Mouse (Mus musculus): ENCODE data around the gene Tefm.
"Not testable (repeated sequence)": the region's sequence is repeated elsewhere in the genome, so short reads cannot be mapped to it uniquely, and the experiment has no call there.

Tefm gene

GRCm38 (mm10) chr11:80156841-80157240, 14.9 kb upstream of the Tefm start:
- DNase-seq (ENCODE audit: low read depth), result no peak

- DNase-seq (ENCODE audit: low read depth), result no peak
Observed at GRCm38 (mm10) chr11:80155961-80156360, 14.0 kb upstream of the Tefm start.

DNA sequence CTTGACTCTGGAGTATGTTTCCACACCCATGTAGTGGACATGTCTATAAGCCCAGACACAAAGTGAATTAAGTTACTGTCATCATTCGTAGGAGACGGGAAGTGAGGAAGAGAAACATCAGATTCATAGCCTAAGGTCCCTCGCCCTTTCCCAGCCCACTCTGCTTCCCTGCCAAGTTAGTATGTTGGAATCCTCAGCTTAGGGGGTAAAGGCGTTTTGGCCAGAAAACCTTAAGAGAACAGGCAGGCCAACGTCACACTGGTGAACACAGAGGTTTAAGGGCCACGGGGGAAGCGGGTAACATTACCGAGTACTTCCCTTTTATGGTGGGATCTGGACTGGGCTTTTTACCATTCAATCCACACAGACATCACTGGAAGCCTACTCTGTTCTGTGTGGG, 13.6 kb upstream of the Tefm start:
- no peak for DNase-seq (ENCODE audit: low read depth)

DNA sequence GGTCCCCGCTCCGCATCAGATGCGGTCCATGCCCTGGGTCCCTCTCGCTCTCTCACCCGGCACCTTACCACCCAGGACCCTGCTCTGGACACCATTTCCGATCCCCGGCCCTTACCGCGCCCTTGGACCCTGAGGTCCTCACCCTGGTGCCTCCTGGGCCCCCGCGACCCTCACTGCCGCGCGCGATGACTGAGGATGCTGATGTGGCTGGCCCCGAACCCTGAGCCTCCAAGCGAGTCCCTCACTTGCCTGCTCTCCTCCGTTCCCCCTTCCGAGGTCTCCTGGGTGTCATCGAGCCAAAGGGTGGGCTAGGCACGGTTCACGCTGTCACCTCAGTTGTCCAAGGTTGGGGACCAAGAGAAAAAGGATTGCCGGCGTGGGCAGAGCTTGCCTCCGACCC, 12.5 kb upstream of the Tefm start:
- DNase-seq (ENCODE audit: low read depth), result no peak

GRCm38 (mm10) chr11:80153857-80154495, 12.0 kb upstream of the Tefm start, which contains the start of gene Adap2:
TSS of gene Adap2 (plus strand) at chr11:80154105.
- DNase-seq (ENCODE audit: low read depth), result peak; percentile 71

DNA sequence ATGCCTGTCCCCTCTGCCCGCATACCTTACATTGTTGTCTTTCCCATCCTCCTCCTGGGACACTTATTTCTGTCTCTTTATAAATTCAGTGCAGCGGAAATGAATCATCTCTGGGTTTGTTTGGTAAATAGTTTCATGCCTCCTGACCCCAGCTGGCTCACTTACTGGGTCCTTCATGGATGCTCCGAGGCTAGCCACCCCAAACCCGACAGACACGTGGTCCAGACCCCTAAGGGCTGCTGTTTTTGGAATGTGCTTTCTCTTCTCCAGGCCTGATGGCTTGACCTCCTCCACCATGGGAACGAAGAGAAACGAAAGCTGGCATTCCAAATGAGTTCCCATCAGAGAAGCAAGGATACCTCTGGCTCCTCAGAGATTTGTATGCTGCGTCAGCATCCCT, 10.4 kb upstream of the Tefm start:
- no peak for DNase-seq (ENCODE audit: low read depth)

- DNase-seq (ENCODE audit: low read depth), result no peak
Observed at GRCm38 (mm10) chr11:80151541-80151940, 9.6 kb upstream of the Tefm start.

DNA sequence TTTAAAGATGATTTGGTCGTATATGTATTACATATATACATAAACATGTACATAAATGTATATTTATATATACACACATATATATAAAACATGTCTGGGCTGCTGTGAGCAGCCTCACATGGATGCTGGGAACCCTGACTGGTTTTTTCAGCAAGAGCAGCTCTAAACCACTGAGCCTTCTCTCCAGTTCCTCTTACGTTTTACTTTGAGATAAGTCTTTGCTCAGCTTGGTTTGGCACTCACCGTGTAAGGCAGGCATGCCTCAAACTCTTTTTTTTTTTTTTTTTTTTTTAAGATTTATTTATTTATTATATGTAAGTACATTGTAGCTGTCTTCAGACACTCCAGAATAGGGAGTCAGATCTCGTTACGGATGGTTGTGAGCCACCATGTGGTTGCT, 8.6 kb upstream of the Tefm start:
- DNase-seq (ENCODE audit: low read depth), result no peak

DNA sequence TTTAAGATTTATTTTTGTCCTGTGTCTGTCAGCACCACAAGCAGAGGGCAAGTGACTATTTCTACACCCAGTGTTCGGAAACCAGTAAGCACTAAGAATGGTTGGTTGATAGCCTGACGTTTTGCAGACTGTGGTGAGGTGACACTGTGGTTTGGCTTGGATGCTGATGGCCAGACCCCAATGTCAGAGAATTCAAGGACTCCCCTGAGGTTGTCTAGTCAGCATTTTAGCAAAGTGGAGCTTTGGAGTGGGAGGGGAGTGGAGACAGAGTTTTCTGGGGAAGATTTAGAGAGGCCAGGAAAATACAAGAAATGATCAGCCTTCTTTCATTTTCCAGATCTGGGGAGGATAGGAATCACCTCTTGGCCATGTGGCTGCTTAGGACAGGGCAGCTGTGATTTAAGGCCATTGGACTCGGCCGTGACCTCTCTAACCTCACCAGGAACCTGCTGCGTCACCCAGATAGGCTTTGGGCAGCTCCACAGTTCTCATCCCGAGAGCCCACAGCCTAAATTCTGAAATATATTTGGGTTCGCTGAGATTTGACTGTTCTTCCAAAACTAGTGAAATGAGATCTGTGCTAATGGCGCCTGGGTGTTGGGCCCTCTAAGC, 7.5 kb upstream of the Tefm start:
- DNase-seq (ENCODE audit: low read depth), result no peak

DNA sequence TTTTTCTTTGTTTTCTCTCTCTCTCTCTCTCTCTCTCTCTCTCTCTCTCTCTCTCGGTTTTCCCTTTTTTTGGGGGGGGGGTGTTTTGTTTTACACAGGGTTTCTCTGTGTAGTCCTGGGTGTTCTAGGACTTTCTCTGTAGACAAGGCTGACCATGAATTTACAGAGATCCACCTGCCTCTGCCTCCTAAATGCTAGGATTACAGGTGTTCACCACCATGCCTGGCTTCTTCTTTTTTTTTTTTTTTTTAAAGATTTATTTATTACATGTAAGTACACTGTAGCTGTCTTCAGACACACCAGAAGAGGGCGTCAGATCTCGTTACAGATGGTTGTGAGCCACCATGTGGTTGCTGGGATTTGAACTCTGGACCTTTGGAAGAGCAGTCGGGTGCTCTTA, 7.0 kb upstream of the Tefm start:
- not testable (repeated sequence) for DNase-seq (ENCODE audit: low read depth)

DNA sequence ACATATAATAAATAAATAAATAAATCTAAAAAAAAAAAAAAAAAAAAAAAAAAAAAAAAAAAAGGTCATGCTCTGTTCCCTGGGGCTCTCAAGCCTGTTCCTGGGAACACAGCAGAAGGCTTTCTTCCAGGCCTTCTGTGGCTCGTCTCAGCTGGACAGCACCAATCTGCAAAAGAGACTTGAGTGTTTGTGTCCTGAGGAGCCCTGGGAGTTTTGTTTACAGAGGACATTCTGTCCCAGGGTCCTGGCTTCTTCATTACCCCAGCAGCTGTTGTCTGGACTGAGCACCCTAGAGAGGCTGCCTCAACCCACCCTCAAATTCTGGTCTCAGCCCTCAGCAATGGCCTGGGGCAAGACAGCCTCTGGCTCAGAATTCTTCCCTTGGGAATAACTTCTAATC, 6.3 kb upstream of the Tefm start:
- DNase-seq (ENCODE audit: low read depth), result no peak

GRCm38 (mm10) chr11:80147748-80148147, 5.8 kb upstream of the Tefm start:
- DNase-seq (ENCODE audit: low read depth), result no peak

DNA sequence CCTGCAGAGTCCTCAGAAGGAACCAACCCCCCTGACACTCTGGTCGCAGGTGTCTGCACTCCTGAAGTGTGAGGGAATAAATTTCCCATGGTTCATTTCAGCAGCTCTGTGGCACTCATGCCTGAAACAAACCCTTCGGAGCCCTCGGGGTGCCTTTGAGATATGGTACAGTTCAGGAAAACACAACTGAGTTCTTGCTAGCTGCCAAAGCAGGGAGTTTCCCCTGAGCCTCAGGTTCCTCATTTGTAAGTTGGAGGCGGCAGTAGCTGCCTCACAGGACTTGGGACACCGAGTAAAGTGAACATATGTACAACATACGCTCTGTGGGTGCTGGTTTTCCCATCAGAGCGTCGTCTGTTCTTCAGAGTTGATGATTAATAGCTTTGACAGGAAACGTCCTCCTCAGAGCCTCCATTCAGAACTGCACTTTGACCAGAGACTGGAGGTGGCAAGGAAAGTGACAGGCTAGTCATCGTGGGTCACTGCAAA, 3.9 kb upstream of the Tefm start:
- peak; percentile 56 for DNase-seq (ENCODE audit: low read depth)

- DNase-seq (ENCODE audit: low read depth), result no peak
Observed at GRCm38 (mm10) chr11:80142872-80143271, 897 bp upstream of the Tefm start.

DNA sequence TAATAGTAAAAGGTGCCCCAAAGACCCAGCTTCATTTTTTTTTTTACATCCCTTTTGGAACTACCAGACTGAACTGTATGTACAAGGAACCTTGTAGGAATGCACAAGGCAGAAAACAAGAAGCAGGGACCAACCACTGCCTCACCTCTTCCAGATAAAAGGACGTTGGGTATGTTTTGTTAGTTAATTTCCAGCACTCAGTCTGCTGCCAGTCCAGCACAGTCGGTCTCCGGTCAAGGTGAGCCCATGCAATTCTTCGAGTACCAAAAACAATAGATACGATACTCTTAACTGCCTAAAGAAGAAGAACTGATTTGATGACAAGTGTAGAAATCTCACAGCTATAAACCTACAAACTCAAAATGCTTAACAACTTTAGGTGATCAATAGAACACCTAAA, 4.2 kb downstream of the Tefm start:
- no peak for DNase-seq (ENCODE audit: low read depth)

GRCm38 (mm10) chr11:80136786-80137185, 5.2 kb downstream of the Tefm start:
- DNase-seq (ENCODE audit: low read depth), result no peak

DNA sequence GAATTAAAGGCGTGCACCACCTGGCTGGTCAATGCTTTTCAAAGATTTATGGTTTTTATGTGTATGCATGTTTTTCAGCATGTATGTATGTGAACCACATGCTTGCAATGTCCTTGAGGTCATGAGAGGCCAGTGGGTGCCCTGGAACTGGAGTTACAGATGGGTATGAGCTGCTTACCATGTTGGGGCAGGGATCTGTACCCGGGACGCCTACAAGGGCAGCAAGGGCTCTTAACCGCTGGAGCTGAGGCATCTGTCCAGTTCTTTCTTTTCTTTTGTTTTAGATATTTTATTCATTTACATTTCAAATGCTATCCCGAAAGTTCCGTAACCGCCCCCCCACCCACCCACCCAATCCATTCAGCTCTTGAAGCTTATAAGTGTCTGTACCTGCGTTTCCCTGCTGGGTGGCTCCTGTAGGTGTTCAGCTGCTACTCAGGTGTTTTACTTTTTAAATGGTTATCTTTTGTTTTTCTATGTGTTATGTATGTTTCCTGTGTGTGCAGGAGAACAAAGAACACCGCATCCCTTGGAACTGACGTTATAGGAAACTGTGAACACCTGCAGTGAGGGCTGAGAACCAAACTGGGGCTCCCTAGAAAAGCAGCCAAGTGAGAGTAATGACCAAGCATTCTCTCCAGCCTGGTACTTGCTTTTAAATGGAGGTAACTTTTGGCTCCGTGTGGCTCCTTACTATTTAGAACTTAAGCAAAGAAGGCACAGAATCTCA, 5.9 kb downstream of the Tefm start:
- no peak for DNase-seq (ENCODE audit: low read depth)

DNA sequence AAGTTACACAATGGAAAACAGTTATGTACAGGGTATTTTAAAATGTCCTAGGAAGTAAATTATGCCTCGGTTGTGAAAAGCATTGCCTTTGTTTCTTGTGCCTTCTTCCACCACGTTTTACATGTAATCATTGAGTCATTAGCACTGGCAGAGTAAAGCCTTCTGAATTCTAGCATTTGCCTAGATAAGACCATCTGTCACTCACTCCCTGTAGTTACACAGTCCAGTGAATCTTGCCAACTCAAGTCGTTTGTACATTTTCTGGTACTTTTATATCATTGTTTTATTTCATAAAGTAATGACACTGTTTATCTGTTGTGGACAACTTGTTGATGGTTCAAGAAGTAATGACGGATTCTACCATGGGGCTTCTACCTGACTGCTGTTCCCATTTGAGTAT, 7.2 kb downstream of the Tefm start:
- no peak for DNase-seq (ENCODE audit: low read depth)

DNA sequence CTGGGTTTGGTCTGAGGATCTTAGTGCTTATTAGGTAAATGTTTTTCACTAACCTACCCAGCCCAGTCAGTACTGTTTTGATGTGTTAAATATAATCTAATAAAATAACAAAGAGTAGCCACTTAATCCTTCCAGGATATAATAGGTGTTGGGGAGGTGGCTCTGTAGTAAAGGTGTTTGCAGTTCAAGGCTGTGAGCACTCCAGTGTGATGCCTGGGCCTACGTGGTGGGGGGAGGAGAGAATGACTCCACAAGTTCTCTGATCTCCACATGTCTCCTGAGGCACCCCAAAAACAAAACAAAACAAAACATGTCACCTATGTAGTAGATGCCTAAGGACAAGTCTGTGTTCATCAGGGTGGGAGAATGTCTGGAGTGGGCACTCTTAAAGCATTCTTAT, 9.9 kb downstream of the Tefm start:
- no peak for DNase-seq (ENCODE audit: low read depth)

DNA sequence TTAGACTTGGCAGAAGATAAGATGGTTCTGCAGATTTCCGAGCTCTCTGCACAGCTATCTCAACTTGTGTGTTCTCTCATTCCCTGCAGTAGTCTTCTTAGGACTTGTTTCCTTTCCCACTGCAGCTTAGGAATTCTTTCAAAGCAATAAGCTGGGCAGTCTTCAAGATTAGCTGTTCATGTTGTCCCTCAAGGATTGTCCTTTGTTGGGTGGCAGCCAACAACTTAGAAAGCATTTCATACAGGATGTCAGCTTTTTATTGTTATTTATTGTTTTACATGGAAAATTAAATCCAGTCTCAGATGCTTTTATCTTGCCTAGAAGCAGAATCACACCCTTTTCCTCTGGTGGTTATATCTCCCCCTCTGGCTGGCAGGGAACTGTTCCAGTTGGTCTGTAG, 25.6 kb downstream of the Tefm start:
- no peak for DNase-seq (ENCODE audit: low read depth)

- DNase-seq (ENCODE audit: low read depth), result no peak
Observed at GRCm38 (mm10) chr11:80104407-80104806, 37.6 kb downstream of the Tefm start.

GRCm38 (mm10) chr11:80101298-80101697, 40.7 kb downstream of the Tefm start:
- DNase-seq (ENCODE audit: low read depth), result no peak

DNA sequence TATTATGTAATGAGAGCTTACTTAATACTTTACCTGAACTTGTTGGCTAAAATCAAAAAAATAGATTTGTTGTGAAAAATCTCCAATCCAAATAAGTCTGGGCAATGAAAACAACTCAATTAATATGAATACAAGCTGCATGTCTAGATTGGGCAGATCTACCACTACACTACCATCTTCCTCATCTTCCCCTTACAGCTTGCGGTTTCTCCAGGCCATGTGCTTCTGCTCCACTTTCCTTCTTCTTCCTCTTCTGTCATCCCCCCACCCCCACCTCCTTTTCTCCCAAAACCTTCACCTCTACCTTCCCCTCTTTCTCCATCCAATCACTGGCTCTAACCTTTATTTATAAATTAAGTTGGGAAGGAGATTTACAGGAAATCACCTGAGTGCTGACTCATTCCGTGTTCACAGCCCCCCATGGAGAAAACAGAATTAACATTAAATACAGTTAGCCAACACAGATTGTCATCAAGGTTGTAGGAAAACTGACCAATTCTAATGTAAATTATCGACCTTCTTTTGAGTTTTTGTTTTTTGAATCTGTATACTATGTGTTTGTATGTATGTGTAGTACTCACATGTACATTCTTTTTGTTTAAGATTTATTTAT, 43.4 kb downstream of the Tefm start:
- DNase-seq (ENCODE audit: low read depth), result no peak
